Mouse (Mus musculus) lung, adult 2 months (tissue): Measurements from ENCODE around the gene Adtrp.

Experiments
- CTCF ChIP-seq: fragments of 200-500 bp; IDR thresholded peaks from 2 replicates; pipeline ENCODE4 v1.5.1; 2011; ENCODE audit warnings: mild to moderate bottlenecking, low read length, control low read depth; ENCODE audit not compliant: insufficient read depth
- POLR2A ChIP-seq: fragments of 200-500 bp; IDR thresholded peaks from 2 replicates; pipeline ENCODE4 v1.6.1; 2011; ENCODE audit warnings: low read depth, mild to moderate bottlenecking, control low read depth, low read length, borderline replicate concordance; ENCODE audit errors: extremely low read depth

DNA sequence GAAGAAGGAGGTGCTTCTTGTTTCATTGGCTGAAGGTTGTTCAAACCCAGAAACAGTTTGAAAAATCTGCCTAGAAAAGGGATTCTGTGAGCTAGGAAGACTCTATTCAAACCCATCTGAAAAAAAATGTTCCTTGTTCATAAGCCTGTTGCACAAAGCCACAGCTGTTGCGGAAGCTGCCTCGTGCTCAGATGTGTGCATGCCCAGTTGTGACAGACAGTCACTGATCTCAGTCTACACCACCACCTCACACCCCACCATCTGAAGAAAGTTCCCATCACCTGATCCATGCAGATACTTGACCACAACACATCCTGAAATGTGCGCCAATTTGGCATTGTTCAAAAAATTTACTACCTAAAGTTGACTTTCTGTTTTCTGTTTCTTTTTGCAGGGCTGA, 119.7 kb downstream of the Adtrp start:
- TF ChIP-seq POLR2A (no peak), CTCF (no peak)
